ENCODE assay signal across 12 mouse cellular contexts in the genomic region with DNA sequence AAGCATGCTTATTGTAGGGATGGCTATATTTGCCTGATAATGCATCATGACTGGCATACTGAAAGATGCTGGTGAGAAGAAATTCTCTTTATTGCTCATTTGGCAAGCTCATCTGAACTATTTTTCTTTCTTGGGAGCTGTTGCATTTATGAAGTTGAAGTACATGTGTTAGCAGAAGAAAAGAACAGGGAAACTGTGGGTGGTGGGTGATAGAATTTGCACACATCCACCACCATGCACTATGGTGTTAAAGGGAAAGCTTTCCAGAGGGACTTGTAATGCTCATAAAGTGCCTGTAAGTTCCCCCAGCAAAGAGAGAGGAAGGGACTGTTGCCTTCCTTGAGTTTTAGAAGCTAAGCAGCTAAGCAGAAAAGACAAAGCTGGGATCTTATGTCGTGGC.
"Had no signal": no experiment of that assay in that cellular context is flagged by ENCODE, and none has a peak within 500 bp of the region (broad histone marks: within the 10 kb centered on the region; RNA-seq: fewer than 3 reads in every experiment).

No protein-coding gene starts in this region.

- DNase-seq: kidney, adult 18-20 months; kidney, adult 9 months; kidney, postnatal 14 days; kidney, postnatal 4 days; liver, embryonic 13.5 days; lung, adult 2 months; lung, postnatal 14 days; lung, postnatal 4 days; midbrain, embryonic 14.5 days; right cerebral cortex, postnatal 4 days; thymus, postnatal 36 days had no signal

- H3K27ac ChIP-seq: liver, embryonic 13.5 days; stomach, postnatal 0 days had no signal

- H3K4me3 ChIP-seq: liver, embryonic 13.5 days had no signal
